Mouse (Mus musculus) heart, postnatal 0 days (tissue): ENCODE data around the gene Nucb1.

Source experiments
- CTCF ChIP-seq: IDR thresholded peaks from 2 replicates; pipeline ENCODE4 v1.5.1; 2016; ENCODE audit warnings: antibody characterized with exemption, control low read depth, low read depth
- EP300 ChIP-seq: IDR thresholded peaks from 2 replicates; pipeline ENCODE4 v1.6.1; 2016; ENCODE audit warnings: antibody characterized with exemption, low read depth

GRCm38 (mm10) chr7:45537602-45538001, 27.4 kb upstream of the Nucb1 start:
- TF ChIP-seq CTCF (no peak), EP300 (no peak)
